Mouse (Mus musculus): Measurements from ENCODE around the gene Mcoln2. TPM values are rescaled to one million over a fixed set of nuclear protein-coding genes. Genes with fewer than 3 reads are reported as not detected.

The Mcoln2 gene
- polyA plus RNA-seq, 1 experiment from 2014 or later, result not detected

DNA sequence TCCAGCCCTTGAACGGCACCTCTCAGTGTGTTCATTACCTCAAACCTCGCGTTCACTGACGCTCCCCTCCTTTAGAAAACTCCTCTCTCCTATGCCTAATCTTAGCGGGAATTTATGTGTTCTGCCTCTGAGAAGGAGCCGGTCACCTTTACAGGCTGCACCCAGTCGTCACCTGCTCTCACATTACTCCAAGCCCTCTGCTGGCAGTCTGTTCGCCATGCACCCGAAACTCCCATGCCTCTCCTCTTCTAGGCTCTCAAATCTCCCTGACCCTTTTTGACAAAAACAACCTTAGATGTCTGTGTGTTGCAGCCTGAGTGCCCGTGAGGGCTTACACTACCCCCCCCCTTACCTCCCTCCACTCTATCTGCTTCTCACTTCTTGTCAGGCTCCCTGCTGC lies 13.2 kb upstream of the Mcoln2 start:
- Histone ChIP-seq H3K4me3 (replicated peaks; ENCODE audit: low read length) (no peak overlapping the region), H3K9me3 (ENCODE audit: control insufficient read depth, low read length) (no peaks in the 10 kb centered on the region), H3K36me3 (ENCODE audit: control insufficient read depth, insufficient read depth) (no peaks in the 10 kb centered on the region), H3K4me1 (replicated peaks; ENCODE audit: control insufficient read depth, insufficient read depth, low read length) (no peaks in the 10 kb centered on the region), H3K9ac (replicated peaks; ENCODE audit: low read depth, low read length) (no peak overlapping the region), H3K27ac (ENCODE audit: low read length) (no peak overlapping the region), H3K27me3 (replicated peaks; ENCODE audit: control insufficient read depth, insufficient read depth, low read length) (no peaks in the 10 kb centered on the region), H3K4me2 (ENCODE audit: low read length) (no peak overlapping the region)
- ATAC-seq, result no peak
- WGBS, result 26% methylated on average over 10 of the region's 10 CpGs

DNA sequence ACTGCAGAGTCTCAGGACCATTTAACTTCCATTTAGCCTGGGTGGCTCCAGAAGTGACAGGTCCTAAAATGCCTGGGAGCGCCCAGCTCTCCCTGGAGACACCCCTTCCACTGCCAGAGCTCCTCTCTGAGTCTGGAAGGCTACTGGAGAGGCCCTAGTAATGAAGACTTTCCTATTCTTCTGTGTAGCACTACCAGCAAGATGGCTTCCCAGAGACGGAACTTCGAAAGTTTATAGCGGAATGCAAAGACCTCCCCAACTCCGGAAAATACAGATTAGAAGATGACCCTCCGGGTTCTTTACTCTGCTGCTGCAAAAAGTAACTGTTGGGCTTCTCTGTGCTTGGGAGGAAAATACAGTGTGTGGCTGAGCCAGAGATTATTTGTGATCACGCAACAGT lies 9.4 kb upstream of the Mcoln2 start:
- Histone ChIP-seq H3K27ac (ENCODE audit: low read length) (no peak overlapping the region), H3K36me3 (ENCODE audit: control insufficient read depth, insufficient read depth) (no peaks in the 10 kb centered on the region), H3K4me1 (replicated peaks; ENCODE audit: control insufficient read depth, insufficient read depth, low read length) (no peaks in the 10 kb centered on the region), H3K9me3 (ENCODE audit: control insufficient read depth, low read length) (no peaks in the 10 kb centered on the region), H3K4me3 (replicated peaks; ENCODE audit: low read length) (no peak overlapping the region), H3K9ac (replicated peaks; ENCODE audit: low read depth, low read length) (no peak overlapping the region), H3K27me3 (replicated peaks; ENCODE audit: control insufficient read depth, insufficient read depth, low read length) (no peaks in the 10 kb centered on the region), H3K4me2 (ENCODE audit: low read length) (no peak overlapping the region)
- ATAC-seq, result no peak
- 93% methylated on average over 7 of the region's 7 CpGs for WGBS

DNA sequence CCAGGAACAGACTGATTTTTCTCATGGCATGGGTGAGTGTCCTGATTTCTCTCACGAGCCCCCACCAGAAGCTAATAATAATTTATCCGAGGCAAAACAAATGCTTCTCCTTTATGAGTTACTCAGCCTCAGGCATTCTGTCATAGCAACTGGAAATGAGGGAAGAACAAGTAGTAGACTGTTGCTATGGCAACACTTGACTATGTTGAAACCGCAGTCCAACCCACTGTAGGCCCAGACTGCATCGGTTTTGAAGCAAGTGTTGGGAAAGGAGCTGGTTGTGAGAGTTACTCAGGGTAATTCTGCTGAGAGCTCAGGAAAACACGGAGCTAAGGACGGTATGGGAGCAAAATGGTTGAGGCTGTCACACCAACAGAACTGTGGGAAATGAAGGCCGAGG lies 7.1 kb upstream of the Mcoln2 start:
- no peak for ATAC-seq
- Histone ChIP-seq H3K27me3 (replicated peaks; ENCODE audit: control insufficient read depth, insufficient read depth, low read length) (no peaks in the 10 kb centered on the region), H3K27ac (ENCODE audit: low read length) (no peak overlapping the region), H3K9me3 (ENCODE audit: control insufficient read depth, low read length) (no peaks in the 10 kb centered on the region), H3K4me3 (replicated peaks; ENCODE audit: low read length) (no peak overlapping the region), H3K4me2 (ENCODE audit: low read length) (no peak overlapping the region), H3K4me1 (replicated peaks; ENCODE audit: control insufficient read depth, insufficient read depth, low read length) (no peaks in the 10 kb centered on the region), H3K9ac (replicated peaks; ENCODE audit: low read depth, low read length) (no peak overlapping the region), H3K36me3 (ENCODE audit: control insufficient read depth, insufficient read depth) (no peaks in the 10 kb centered on the region)
- 84% methylated on average over 7 of the region's 7 CpGs for WGBS

DNA sequence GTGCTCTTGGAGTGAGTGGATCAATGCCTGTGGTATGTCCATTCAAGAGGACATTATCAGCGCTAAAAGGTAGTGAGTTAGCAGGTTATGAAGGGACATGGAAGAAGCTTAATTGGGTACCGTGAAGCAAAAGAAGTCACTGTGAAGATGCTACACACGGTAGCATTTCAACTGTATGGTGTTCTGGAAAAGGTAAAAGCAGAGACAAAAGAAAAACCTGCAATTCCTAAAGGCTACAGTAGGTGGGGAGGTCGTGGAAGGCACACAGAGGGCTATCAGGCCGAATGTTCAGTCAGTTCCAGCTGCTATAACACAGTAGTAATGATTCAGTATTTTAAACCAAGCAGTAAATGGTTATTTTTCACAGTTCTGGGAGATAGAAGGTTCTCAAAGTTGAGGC lies 4.1 kb upstream of the Mcoln2 start:
- Histone ChIP-seq H3K9me3 (ENCODE audit: control insufficient read depth, low read length) (no peaks in the 10 kb centered on the region), H3K36me3 (ENCODE audit: control insufficient read depth, insufficient read depth) (no peaks in the 10 kb centered on the region), H3K27me3 (replicated peaks; ENCODE audit: control insufficient read depth, insufficient read depth, low read length) (no peaks in the 10 kb centered on the region; the same call in 1 of the 2 replicates), H3K4me2 (ENCODE audit: low read length) (no peak overlapping the region), H3K4me3 (replicated peaks; ENCODE audit: low read length) (no peak overlapping the region), H3K27ac (ENCODE audit: low read length) (no peak overlapping the region), H3K9ac (replicated peaks; ENCODE audit: low read depth, low read length) (no peak overlapping the region), H3K4me1 (replicated peaks; ENCODE audit: control insufficient read depth, insufficient read depth, low read length) (peaks cover 9% of the 10 kb centered on the region)
- WGBS, result 66% methylated on average over 5 of the region's 5 CpGs
- no peak for ATAC-seq

DNA sequence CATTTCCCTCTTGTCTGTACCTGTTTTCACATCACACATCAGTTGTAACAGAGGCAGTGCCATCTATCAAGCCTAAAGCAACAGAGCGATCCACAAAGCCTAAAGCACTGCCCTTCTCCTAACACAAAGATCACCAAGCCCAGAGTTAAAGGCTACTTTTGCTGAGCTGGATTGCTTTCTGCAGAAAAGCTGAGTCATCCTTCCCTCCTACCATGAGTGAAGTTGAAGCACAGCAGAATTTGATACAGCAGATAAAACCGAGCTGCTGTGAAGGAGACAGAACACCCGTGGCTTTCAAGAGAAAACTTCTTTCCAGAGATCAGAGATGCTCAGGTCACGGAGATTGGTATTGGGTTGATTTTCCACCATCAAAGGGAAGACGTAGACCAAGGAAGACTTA lies 3.5 kb upstream of the Mcoln2 start:
- Histone ChIP-seq H3K9ac (replicated peaks; ENCODE audit: low read depth, low read length) (no peak overlapping the region), H3K36me3 (ENCODE audit: control insufficient read depth, insufficient read depth) (no peaks in the 10 kb centered on the region), H3K4me1 (replicated peaks; ENCODE audit: control insufficient read depth, insufficient read depth, low read length) (peaks cover 9% of the 10 kb centered on the region), H3K27ac (ENCODE audit: low read length) (no peak overlapping the region), H3K4me3 (replicated peaks; ENCODE audit: low read length) (no peak overlapping the region), H3K4me2 (ENCODE audit: low read length) (no peak overlapping the region), H3K9me3 (ENCODE audit: control insufficient read depth, low read length) (no peaks in the 10 kb centered on the region), H3K27me3 (replicated peaks; ENCODE audit: control insufficient read depth, insufficient read depth, low read length) (peaks cover under 1% of the 10 kb centered on the region; the same call in 1 of the 2 replicates)
- 82% methylated on average over 5 of the region's 5 CpGs for WGBS
- no peak for ATAC-seq

DNA sequence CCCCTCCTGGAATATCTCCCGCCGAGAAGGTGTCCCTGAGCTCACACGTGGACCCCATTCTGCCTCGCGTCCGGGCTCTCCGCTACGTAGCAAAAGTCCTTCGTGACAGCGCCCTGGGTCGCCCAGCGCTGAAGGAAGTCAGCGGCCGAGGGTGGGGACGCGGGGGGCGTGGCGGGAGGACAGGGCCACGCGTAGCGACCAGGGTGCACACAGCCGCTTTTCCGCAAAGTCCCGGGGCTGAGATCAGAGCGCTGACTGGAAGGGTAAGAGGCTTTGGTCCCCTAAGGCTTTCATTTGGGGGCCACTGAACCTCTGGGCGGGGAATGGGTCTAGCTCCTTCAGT lies 396 bp downstream of the Mcoln2 start:
- Histone ChIP-seq H3K4me2 (ENCODE audit: low read length) (peak overlapping the region; percentile 83), H3K9me3 (ENCODE audit: control insufficient read depth, low read length) (no peaks in the 10 kb centered on the region), H3K4me1 (replicated peaks; ENCODE audit: control insufficient read depth, insufficient read depth, low read length) (peaks cover 9% of the 10 kb centered on the region), H3K27ac (ENCODE audit: low read length) (no peak overlapping the region), H3K9ac (replicated peaks; ENCODE audit: low read depth, low read length) (peak overlapping the region; percentile 26), H3K27me3 (replicated peaks; ENCODE audit: control insufficient read depth, insufficient read depth, low read length) (peaks cover 3% of the 10 kb centered on the region; the same call in 1 of the 2 replicates), H3K36me3 (ENCODE audit: control insufficient read depth, insufficient read depth) (no peaks in the 10 kb centered on the region), H3K4me3 (replicated peaks; ENCODE audit: low read length) (peak overlapping the region; percentile 41)
- 1% methylated on average over 26 of the region's 26 CpGs for WGBS
- no peak for ATAC-seq

DNA sequence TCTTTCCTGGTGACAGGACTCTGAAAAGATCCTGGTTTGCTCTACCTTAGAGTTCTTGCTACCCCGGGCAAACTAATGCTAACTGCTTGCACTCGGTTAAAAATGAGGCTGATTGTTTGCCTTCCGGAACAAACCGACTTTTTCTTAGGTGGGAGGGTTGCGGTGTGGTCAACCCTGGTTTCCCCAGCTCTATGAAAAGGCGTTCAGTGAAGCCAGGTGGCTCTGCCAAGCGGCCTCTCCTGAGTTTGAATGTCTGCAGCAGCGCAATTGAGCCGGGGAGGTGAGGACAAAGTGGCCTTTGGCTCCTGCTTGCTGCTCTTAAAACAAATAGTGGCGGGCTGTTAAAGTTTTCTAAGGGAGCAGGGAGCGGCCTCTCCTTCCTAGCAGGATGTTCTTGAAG lies 927 bp downstream of the Mcoln2 start:
- Histone ChIP-seq H3K4me3 (replicated peaks; ENCODE audit: low read length) (no peak overlapping the region), H3K36me3 (ENCODE audit: control insufficient read depth, insufficient read depth) (no peaks in the 10 kb centered on the region), H3K27me3 (replicated peaks; ENCODE audit: control insufficient read depth, insufficient read depth, low read length) (peaks cover 3% of the 10 kb centered on the region; the same call in 1 of the 2 replicates), H3K9ac (replicated peaks; ENCODE audit: low read depth, low read length) (no peak overlapping the region), H3K4me1 (replicated peaks; ENCODE audit: control insufficient read depth, insufficient read depth, low read length) (peaks cover 9% of the 10 kb centered on the region), H3K27ac (ENCODE audit: low read length) (no peak overlapping the region), H3K9me3 (ENCODE audit: control insufficient read depth, low read length) (no peaks in the 10 kb centered on the region), H3K4me2 (ENCODE audit: low read length) (peak overlapping the region; percentile 83)
- 32% methylated on average over 11 of the region's 11 CpGs for WGBS
- ATAC-seq, result no peak

DNA sequence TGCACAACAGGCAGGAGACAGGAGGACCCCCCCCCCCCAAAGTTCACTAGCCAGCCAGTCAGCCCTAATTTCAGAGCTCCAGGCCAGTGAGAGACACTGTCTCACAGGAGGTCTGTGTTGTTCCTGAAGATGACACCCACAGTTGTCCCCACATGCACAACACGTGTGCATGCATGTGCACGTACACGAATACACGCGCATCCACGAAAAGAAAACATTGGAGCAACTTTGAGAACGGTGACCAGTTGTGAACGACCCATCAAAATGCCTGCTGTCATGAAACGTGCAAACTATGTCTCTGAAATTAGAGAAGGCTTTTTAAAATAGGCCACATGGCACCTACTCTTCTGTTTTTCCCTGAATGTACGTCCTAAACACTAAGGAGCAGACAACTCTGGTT lies 1.7 kb downstream of the Mcoln2 start:
- peaks cover 9% of the 10 kb centered on the region for H3K4me1 ChIP-seq (replicated peaks; ENCODE audit: control insufficient read depth, insufficient read depth, low read length)
- no peak overlapping the region for H3K9ac ChIP-seq (replicated peaks; ENCODE audit: low read depth, low read length)
- no peak for ATAC-seq
- no peak overlapping the region for H3K4me3 ChIP-seq (replicated peaks; ENCODE audit: low read length)
- 92% methylated on average over 10 of the region's 10 CpGs for WGBS
- peaks cover 3% of the 10 kb centered on the region; the same call in 1 of the 2 replicates for H3K27me3 ChIP-seq (replicated peaks; ENCODE audit: control insufficient read depth, insufficient read depth, low read length)
- no peak overlapping the region for H3K27ac ChIP-seq (ENCODE audit: low read length)
- H3K4me2 ChIP-seq (ENCODE audit: low read length), result no peak overlapping the region
- no peaks in the 10 kb centered on the region for H3K36me3 ChIP-seq (ENCODE audit: control insufficient read depth, insufficient read depth)
- no peaks in the 10 kb centered on the region for H3K9me3 ChIP-seq (ENCODE audit: control insufficient read depth, low read length)

DNA sequence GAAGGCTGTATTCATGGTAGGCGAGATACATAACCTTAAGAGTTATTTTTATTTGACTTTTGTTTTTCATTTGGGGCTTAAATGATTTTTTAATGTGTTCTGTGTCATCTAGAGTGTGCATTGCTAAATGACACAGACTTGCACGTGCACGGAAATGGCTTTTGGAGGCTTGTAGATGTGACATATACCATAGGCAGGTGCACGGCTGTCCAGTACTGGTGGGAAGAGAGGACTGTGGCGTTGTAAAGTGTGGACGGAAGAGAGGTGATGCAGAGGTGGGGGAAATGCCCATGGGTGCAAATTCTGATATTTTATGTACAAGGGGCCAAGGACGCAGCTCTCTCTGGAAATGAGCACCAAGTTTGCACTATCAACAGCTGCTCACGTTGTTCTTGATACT lies 2.1 kb downstream of the Mcoln2 start:
- no peak for ATAC-seq
- Histone ChIP-seq H3K4me3 (replicated peaks; ENCODE audit: low read length) (no peak overlapping the region), H3K4me1 (replicated peaks; ENCODE audit: control insufficient read depth, insufficient read depth, low read length) (peaks cover 9% of the 10 kb centered on the region), H3K36me3 (ENCODE audit: control insufficient read depth, insufficient read depth) (no peaks in the 10 kb centered on the region), H3K9ac (replicated peaks; ENCODE audit: low read depth, low read length) (no peak overlapping the region), H3K9me3 (ENCODE audit: control insufficient read depth, low read length) (no peaks in the 10 kb centered on the region), H3K27ac (ENCODE audit: low read length) (no peak overlapping the region), H3K27me3 (replicated peaks; ENCODE audit: control insufficient read depth, insufficient read depth, low read length) (peaks cover 3% of the 10 kb centered on the region; the same call in 1 of the 2 replicates), H3K4me2 (ENCODE audit: low read length) (no peak overlapping the region)
- WGBS, result 95% methylated on average over 8 of the region's 8 CpGs

DNA sequence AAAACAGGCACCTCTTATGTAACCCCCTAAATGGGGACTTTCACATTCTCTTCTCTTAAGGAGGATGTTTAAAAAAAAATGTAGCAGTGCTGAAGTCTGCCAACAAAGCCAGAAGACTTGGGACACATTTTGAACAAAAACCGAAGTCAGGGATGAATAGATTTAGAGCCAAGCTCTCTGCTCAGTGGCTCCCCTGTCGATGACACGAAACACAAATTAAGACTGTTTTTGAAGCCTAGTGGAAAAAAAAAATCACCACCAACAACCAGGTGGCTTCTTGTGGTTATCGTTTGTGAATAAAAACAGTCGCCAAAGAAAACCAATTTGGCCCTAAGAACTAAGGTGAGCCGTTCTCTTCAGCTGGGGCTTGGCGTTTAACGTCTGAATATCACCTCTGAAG lies 2.7 kb downstream of the Mcoln2 start:
- Histone ChIP-seq H3K9me3 (ENCODE audit: control insufficient read depth, low read length) (no peaks in the 10 kb centered on the region), H3K27ac (ENCODE audit: low read length) (no peak overlapping the region), H3K4me1 (replicated peaks; ENCODE audit: control insufficient read depth, insufficient read depth, low read length) (peaks cover 9% of the 10 kb centered on the region), H3K9ac (replicated peaks; ENCODE audit: low read depth, low read length) (no peak overlapping the region), H3K36me3 (ENCODE audit: control insufficient read depth, insufficient read depth) (no peaks in the 10 kb centered on the region), H3K27me3 (replicated peaks; ENCODE audit: control insufficient read depth, insufficient read depth, low read length) (peaks cover 3% of the 10 kb centered on the region; the same call in 1 of the 2 replicates), H3K4me3 (replicated peaks; ENCODE audit: low read length) (no peak overlapping the region), H3K4me2 (ENCODE audit: low read length) (no peak overlapping the region)
- no peak for ATAC-seq
- WGBS, result 83% methylated on average over 8 of the region's 8 CpGs

Measured in forebrain, embryonic 16.5 days (tissue).